Mouse (Mus musculus) lung, adult 2 months (tissue): Measurements from ENCODE around the gene Ubl4b.

Experiments
- CTCF ChIP-seq: fragments of 200-500 bp; IDR thresholded peaks from 2 replicates; pipeline ENCODE4 v1.5.1; 2011; ENCODE audit warnings: mild to moderate bottlenecking, low read length, control low read depth; ENCODE audit not compliant: insufficient read depth
- POLR2A ChIP-seq: fragments of 200-500 bp; IDR thresholded peaks from 2 replicates; pipeline ENCODE4 v1.6.1; 2011; ENCODE audit warnings: low read depth, mild to moderate bottlenecking, control low read depth, low read length, borderline replicate concordance; ENCODE audit errors: extremely low read depth

DNA sequence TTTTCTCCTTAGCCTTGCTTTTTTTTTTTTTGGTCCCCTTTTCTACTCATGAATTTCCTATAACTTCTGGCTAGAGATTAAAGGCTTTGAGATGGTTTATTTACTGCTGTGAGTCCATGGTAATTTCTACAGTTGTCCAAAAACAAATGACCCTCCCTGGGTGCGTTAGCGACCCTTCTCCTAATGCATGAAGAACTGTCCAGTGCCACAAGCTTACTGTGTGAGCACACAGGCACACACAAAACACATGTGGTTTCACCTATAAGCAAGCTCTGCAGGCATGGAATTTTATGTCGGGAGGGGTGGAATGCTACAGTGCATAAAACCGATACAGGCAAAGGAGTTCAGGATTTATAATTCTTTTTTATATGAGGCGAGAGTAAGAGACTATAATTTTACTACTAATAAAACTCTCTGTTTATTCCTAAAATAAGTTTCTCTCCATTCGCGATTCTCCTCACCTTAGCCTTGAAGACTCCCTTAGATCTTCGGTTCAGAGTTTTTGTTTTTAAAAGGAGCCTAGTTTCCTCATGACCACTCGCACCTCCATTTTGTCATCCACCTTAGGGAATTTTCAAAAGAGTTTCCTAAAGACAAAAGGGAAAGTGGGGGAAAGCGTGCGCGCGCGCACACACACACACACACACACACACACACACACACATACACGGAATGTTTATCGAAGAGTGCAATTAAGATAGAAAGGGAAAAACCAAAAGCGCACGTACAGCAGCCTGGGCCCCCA is 27.4 kb upstream of the Ubl4b start:
- TF ChIP-seq POLR2A (no peak), CTCF (no peak)
